Mouse (Mus musculus): ENCODE measurements around the gene Hist2h2be. TPM values are rescaled to one million over a fixed set of nuclear protein-coding genes. Genes with fewer than 3 reads are reported as not detected.
"Not testable (repeated sequence)": the region's sequence is repeated elsewhere in the genome, so short reads cannot be mapped to it uniquely, and the experiment has no call there.

The Hist2h2be gene
- total and polyA plus RNA-seq, 2 experiments from 2014 or later, result 6.4 to 13.2 TPM

DNA sequence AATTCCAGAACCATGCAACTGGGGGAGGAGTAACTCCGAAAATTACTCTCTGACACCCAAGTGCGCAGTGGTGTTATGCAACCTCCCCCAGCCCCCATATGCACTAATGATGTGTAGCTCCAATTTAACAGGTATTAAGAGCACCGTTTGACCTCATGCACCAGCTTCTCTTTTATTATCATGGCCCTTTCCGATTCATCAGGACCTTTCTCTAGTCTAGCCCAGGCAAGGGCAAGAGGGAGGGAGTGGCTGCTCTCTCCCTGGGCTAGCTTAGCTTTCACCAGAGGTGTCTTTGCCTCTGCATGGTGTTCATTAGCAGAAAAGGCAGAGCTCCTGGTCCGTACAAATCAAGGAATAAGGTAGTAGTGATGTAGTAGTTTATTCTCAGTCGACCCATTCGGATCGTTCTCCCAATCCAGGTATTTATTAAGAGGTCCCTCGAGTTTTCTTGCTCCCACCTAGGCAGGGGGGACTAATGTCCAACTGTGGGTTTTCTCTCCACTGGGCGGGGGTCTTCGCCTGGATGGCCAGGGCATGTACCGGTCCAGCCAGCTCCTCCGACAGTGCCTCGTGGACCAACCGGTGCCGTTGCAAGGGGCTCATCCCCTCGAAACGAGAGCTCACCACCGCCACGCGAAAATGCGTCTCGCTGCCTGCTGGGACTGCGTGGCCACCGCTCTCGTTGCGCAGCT is 24.3 kb upstream of the Hist2h2be start:
- ATAC-seq (ENCODE audit: insufficient read depth, low read depth), result peak; percentile 1; the same call in 1 of the 2 replicates
- H3K4me3 ChIP-seq (ENCODE audit: low read depth, low read length), result peak overlapping the region; percentile 48
- H3K4me1 ChIP-seq (ENCODE audit: control insufficient read depth, insufficient read depth), result peaks cover 13% of the 10 kb centered on the region
- DNase-seq (ENCODE audit: low spot score), result no peak
- H3K27ac ChIP-seq (ENCODE audit: low read depth), result peak overlapping the region; percentile 79
- TF ChIP-seq EP300 (IDR thresholded peaks at IDR 0.05; ENCODE audit: low read depth), result no peak
- TF ChIP-seq CTCF (IDR thresholded peaks at IDR 0.05; ENCODE audit: low read depth), result no peak
- peak overlapping the region; percentile 45 for H3K9ac ChIP-seq (replicated peaks; ENCODE audit: low read depth, low read length)
- peaks cover 16% of the 10 kb centered on the region; the same call in 1 of the 2 replicates for H3K36me3 ChIP-seq (replicated peaks; ENCODE audit: control insufficient read depth, insufficient read depth, low read length)
- peak overlapping the region; percentile 65 for H3K4me2 ChIP-seq (ENCODE audit: low read depth, low read length)
- H3K27me3 ChIP-seq (ENCODE audit: control insufficient read depth, insufficient read depth, low read length), result no peaks in the 10 kb centered on the region
- 20% methylated on average over 27 of the region's 27 CpGs for WGBS
- H3K9me3 ChIP-seq (replicated peaks; ENCODE audit: control insufficient read depth, low read length), result no peaks in the 10 kb centered on the region

DNA sequence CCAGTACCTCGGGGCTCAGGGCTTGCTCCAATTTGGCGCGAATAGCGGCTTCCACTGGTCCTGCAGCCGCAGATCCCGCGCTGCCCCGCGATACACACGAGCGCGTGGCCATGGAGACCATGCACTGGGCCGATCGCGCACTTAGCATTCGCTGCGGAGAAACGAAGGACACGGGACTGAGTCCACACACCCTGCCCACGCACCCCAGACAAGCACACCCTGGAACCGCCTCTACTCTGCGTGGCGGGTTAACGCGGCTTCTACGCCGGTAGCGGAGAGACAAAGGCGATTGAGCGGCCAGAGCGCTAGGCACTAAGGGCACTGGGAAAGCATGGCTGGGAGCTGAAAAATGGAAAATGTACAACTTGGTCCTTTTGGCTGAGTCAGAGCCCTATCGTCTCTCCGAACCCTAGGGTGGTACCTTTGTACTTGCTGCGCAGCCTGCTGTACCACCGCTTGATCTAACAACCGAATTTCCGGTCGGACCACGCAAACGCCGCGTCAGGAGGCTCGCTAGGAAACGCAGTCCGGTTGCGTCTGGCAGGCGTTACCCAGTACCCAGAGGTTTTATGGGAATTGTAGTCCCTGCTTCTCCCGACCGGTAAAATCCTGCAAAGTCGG is 23.7 kb upstream of the Hist2h2be start:
- Histone ChIP-seq H3K27ac (ENCODE audit: low read depth) (peak overlapping the region; percentile 79), H3K4me3 (ENCODE audit: low read depth, low read length) (peak overlapping the region; percentile 48), H3K9me3 (replicated peaks; ENCODE audit: control insufficient read depth, low read length) (no peaks in the 10 kb centered on the region), H3K4me2 (ENCODE audit: low read depth, low read length) (peak overlapping the region; percentile 65), H3K9ac (replicated peaks; ENCODE audit: low read depth, low read length) (peak overlapping the region; percentile 45), H3K36me3 (replicated peaks; ENCODE audit: control insufficient read depth, insufficient read depth, low read length) (peaks cover 12% of the 10 kb centered on the region; the same call in 1 of the 2 replicates), H3K27me3 (ENCODE audit: control insufficient read depth, insufficient read depth, low read length) (no peaks in the 10 kb centered on the region), H3K4me1 (ENCODE audit: control insufficient read depth, insufficient read depth) (peaks cover 13% of the 10 kb centered on the region)
- DNase-seq (ENCODE audit: low spot score) (peak; percentile 92), ATAC-seq (ENCODE audit: insufficient read depth, low read depth) (peak; percentile 91)
- TF ChIP-seq EP300 (IDR thresholded peaks at IDR 0.05; ENCODE audit: low read depth) (no peak), CTCF (IDR thresholded peaks at IDR 0.05; ENCODE audit: low read depth) (no peak)
- whole genome bisulfite sequencing, result under 1% methylated on average over 50 of the region's 50 CpGs

DNA sequence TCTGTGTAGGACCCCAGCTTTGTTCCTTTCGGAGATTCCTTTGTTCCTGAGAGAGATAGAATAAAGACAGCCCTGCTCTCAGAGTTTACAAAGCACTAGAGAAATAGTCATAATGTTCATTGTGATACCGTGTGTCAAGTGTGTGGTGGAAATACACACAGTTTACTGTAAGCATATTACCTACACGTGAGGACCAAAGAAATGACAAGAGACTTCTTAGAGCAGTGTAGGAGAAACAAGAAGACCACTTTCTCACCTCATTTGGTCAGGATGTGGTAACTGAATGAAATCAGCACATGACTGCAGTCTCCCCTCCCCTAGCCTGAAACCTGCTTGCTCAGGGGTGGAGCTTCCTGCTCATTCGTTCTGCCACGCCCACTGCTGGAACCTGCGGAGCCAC is 22.7 kb upstream of the Hist2h2be start:
- H3K4me1 ChIP-seq (ENCODE audit: control insufficient read depth, insufficient read depth), result peaks cover 13% of the 10 kb centered on the region
- no peak for ATAC-seq (ENCODE audit: insufficient read depth, low read depth)
- H3K4me3 ChIP-seq (ENCODE audit: low read depth, low read length), result peak overlapping the region; percentile 48; the same call in 1 of the 2 replicates
- TF ChIP-seq CTCF (IDR thresholded peaks at IDR 0.05; ENCODE audit: low read depth), result no peak
- no peak for TF ChIP-seq EP300 (IDR thresholded peaks at IDR 0.05; ENCODE audit: low read depth)
- H3K9me3 ChIP-seq (replicated peaks; ENCODE audit: control insufficient read depth, low read length), result no peaks in the 10 kb centered on the region
- H3K27ac ChIP-seq (ENCODE audit: low read depth), result no peak overlapping the region; the same call in 1 of the 2 replicates
- H3K27me3 ChIP-seq (ENCODE audit: control insufficient read depth, insufficient read depth, low read length), result no peaks in the 10 kb centered on the region
- H3K9ac ChIP-seq (replicated peaks; ENCODE audit: low read depth, low read length), result no peak overlapping the region
- H3K4me2 ChIP-seq (ENCODE audit: low read depth, low read length), result peak overlapping the region; percentile 65
- DNase-seq (ENCODE audit: low spot score), result no peak
- 1% methylated on average over 6 of the region's 6 CpGs for WGBS
- H3K36me3 ChIP-seq (replicated peaks; ENCODE audit: control insufficient read depth, insufficient read depth, low read length), result peaks cover 9% of the 10 kb centered on the region; the same call in 1 of the 2 replicates

DNA sequence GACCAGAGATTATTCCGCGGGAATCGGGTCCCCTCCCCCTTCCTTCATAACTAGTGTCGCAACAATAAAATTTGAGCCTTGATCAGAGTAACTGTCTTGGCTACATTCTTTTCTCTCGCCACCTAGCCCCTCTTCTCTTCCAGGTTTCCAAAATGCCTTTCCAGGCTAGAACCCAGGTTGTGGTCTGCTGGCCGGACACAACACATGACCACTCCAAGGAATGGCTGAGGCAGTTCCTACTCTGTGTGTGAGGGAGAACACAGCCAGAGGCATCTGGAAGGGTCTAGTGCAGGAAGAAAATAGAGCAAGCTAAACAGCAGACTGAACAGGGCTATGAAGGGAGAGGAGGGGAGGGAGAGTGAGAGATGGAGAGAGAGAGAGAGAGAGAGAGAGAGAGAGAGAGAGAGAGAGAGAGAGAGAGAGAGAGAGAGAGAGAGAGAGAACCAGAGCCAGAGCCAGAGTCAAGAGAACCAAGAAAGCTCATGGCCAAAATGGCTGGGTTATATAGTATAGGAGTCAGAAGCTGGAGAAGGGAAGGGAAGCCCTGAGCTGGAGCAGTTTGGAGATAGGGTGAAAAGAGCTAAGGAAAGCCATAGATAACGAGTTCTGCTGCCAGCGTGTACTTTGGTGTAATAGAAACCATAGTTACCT is 22.2 kb upstream of the Hist2h2be start:
- not testable (repeated sequence) for H3K27ac ChIP-seq (ENCODE audit: low read depth); H3K4me3 ChIP-seq (ENCODE audit: low read depth, low read length)

DNA sequence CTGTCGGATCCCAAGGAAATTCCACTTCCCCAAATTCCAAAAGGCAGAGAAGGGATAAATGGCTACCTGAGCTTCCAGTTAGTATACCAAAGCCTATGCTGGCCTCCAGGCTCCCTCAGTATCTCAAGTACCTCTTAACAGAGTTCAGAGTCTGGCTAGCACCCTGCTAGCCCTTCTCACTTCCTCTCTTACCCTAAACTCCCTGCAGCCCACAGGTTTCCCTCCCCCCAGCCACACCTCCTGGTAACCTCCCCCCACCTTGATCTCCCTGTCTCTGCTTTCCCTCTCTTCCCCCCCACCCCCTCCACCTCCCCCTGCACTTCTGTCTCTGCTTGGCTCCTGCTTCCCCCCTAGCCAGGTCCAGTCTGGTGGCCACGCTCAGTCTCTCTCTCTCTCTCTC is 21.2 kb upstream of the Hist2h2be start:
- Histone ChIP-seq H3K4me1 (ENCODE audit: control insufficient read depth, insufficient read depth) (peaks cover 13% of the 10 kb centered on the region), H3K9me3 (replicated peaks; ENCODE audit: control insufficient read depth, low read length) (no peaks in the 10 kb centered on the region), H3K27me3 (ENCODE audit: control insufficient read depth, insufficient read depth, low read length) (no peaks in the 10 kb centered on the region), H3K36me3 (replicated peaks; ENCODE audit: control insufficient read depth, insufficient read depth, low read length) (no peaks in the 10 kb centered on the region), H3K4me3 (ENCODE audit: low read depth, low read length) (no peak overlapping the region), H3K9ac (replicated peaks; ENCODE audit: low read depth, low read length) (no peak overlapping the region), H3K27ac (ENCODE audit: low read depth) (no peak overlapping the region), H3K4me2 (ENCODE audit: low read depth, low read length) (no peak overlapping the region)
- DNase-seq (ENCODE audit: low spot score) (no peak), ATAC-seq (ENCODE audit: insufficient read depth, low read depth) (no peak)
- 28% methylated on average over 2 of the region's 2 CpGs for WGBS
- no peak for TF ChIP-seq EP300 (IDR thresholded peaks at IDR 0.05; ENCODE audit: low read depth)
- TF ChIP-seq CTCF (IDR thresholded peaks at IDR 0.05; ENCODE audit: low read depth), result no peak

More for the DNA sequence above, 22.2 kb upstream of the Hist2h2be start:
- DNase-seq (ENCODE audit: low spot score); H3K9me3 ChIP-seq (replicated peaks; ENCODE audit: control insufficient read depth, low read length); H3K4me2 ChIP-seq (ENCODE audit: low read depth, low read length); H3K9ac ChIP-seq (replicated peaks; ENCODE audit: low read depth, low read length); H3K36me3 ChIP-seq (replicated peaks; ENCODE audit: control insufficient read depth, insufficient read depth, low read length); H3K27me3 ChIP-seq (ENCODE audit: control insufficient read depth, insufficient read depth, low read length); ATAC-seq (ENCODE audit: insufficient read depth, low read depth): not testable (repeated sequence)
- H3K4me1 ChIP-seq (ENCODE audit: control insufficient read depth, insufficient read depth), result peaks cover 13% of the 10 kb centered on the region
- 26% methylated on average over 6 of the region's 8 CpGs for WGBS
